Mouse (Mus musculus): ENCODE results near the gene Dpep3.
"Not testable (repeated sequence)": the region's sequence is repeated elsewhere in the genome, so short reads cannot be mapped to it uniquely, and the experiment has no call there.

The Dpep3 gene

GRCm38 (mm10) chr8:105979325-105979724 is at the start of gene Dpep3:
Dpep3 (minus strand) TSS chr8:105979429.
- no peak for DNase-seq (ENCODE audit: extremely low read depth, insufficient read length, low spot score)

DNA sequence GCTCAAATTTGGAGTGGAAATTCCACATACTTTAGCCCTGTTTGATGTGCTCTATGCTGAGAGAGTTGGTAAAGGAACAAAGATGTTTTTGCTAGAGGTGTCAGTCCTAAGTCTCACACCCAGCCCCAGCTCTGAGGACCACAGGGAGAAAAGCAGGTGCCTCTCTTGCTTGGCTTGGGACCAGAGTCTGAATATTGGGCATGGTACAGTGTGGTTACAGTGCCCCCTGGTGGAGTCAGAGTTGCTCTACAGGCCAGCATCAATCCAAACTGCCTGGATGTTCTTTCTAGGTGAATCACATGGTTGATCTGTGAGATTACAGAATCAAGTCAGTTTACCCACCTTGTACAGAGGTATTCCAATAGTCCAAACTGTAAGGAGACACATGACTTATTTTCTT is 43.3 kb upstream of the Dpep3 start:
- no peak for DNase-seq (ENCODE audit: extremely low read depth, insufficient read length, low spot score)

DNA sequence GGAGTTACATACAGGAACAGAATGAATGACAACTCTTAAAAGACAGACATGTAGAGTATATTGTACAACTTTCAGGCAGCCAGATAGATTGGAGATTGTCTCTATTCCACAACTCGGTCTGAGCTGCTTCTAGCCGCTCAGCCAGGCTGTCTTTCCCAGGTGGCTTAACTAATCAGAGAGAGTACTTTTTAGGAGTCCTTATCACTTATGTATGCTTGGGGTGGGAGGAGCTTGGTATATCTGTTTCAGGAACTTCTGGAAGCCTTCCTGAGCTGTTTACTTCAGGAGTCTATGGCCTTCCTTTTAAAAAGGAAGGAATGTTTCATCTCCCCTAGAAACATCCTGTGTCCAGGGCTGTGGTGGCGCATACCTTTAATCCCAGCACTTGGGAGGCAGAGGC is 38.8 kb upstream of the Dpep3 start:
- no peak for DNase-seq (ENCODE audit: extremely low read depth, insufficient read length, low spot score)

DNA sequence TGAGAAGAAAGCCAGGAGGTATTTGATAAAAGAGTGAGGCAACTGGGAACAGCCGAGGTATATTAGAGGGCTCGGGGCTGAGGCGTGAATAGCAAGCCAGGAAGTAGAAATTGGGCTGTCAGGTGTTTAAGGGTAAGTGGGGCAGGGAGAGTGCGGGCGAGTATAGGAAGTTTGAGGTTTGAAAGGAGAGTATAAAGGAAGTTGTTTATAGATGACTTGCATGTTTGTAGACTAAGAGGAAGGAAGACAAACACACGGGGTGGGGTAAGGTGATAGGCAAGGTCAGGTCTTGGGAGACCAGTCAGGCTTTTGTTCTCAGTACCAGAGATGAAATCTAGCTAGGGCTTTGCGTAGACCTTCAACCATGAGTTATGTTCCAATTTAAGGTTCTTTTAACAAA is 37.9 kb upstream of the Dpep3 start:
- DNase-seq (ENCODE audit: extremely low read depth, insufficient read length, low spot score) = no peak

GRCm38 (mm10) chr8:106016284-106016683 is 37.1 kb upstream of the Dpep3 start:
- DNase-seq (ENCODE audit: extremely low read depth, insufficient read length, low spot score) = no peak

DNA sequence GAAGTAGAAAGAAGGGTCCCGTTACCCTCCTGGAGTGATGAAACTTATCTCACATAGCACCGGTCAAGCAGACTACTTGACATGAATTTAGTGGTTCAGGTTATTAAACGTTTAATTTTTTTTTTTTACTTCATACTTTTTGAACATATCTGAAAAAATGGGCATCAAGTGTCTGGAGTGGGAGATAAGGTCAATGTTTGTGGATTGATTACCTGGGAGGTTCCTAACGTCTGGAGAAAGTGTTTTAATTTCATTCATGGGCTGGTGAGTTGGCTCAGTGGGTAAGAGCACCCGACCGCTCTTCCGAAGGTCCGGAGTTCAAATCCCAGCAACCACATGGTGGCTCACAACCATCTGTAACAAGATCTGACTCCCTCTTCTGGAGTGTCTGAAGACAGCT is 33.0 kb upstream of the Dpep3 start:
- not testable (repeated sequence) for DNase-seq (ENCODE audit: extremely low read depth, insufficient read length, low spot score)

- no peak for DNase-seq (ENCODE audit: extremely low read depth, insufficient read length, low spot score)
These were observed 32.4 kb upstream of the Dpep3 start, which contains the start of gene Ddx28 for GRCm38 (mm10) chr8:106011643-106011986. Ddx28 (minus strand) TSS chr8:106011882.

DNA sequence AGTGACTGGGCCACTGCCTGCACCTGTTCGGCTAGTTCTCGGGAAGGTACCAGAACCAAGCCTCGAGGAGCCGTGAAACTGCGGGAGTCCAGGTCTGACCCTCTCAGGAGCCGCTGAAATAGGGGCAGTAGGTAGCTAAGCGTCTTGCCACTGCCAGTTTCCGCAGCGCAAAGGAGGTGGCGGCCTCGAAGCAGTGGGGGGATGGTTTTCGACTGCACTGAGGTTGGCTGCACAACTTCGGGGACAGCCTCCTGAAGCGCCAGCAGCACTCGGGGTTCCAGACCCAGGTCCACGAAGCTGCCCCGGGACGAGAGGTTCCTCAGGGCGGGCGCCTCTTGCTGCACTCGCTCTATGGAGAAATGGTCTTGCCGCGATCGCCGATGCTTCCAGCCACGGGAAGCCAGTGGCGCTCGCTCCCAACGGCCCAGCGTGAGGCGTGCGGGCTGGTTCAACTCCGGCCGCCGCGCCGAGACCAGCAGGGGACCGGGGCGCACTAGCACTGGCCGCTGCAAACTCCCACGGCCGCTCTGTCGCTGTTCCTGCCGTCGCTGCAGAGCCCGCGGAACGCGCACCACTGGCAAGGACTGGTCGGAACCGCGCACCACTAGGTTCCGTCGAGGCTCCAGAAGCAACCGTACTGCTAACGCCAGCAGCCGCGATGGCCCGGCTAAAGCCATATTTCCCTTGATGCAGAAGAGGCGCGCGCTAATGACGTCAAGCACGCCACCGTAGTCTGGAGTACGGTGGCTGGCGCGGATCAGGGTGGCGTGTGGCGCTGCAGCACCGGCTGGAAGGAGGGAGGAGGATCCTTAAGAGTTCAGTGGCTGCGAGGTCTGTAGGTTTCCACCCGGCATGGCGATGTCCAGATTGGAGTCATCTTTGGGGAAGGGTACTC is 31.8 kb upstream of the Dpep3 start:
- peak; percentile 91 for DNase-seq (ENCODE audit: extremely low read depth, insufficient read length, low spot score)

DNA sequence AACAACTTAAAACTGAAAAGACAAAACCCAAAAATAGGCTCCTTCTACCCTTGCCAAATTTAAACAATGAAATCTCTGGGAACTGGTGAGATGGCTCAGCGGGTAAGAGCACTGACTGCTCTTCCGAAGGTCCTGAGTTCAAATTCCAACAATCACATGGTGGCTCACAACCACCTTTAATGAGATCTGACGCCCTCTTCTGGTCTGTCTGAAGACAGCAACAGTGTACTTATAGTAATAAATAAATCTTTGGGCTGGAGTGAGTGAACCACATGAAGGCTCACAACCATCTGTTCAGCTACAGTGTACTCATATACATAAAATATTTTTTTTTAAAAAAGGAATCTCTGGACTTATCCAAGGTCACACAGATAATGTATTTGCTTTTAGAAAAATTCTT is 28.7 kb upstream of the Dpep3 start:
- DNase-seq (ENCODE audit: extremely low read depth, insufficient read length, low spot score) = not testable (repeated sequence)

DNA sequence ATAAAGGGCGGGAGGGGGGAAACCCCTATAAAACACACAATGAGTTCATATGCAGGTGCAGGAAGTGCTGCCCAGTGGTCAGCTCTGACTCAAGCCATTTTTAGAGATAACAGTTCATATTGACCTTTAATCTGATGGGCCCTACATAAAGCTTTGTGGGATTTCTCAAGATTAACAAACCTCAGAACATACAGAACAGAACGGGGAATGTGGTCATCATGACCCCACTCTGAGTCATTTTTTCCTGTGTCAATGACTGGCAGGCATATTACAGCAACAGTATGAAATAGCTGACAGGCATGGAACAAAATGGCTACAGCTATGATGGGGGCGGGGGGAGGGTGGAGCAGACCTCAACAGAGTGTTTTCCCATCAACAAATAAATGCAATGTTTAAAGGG is 27.9 kb upstream of the Dpep3 start:
- DNase-seq (ENCODE audit: extremely low read depth, insufficient read length, low spot score) = peak; percentile 24

GRCm38 (mm10) chr8:106006413-106006812 is 27.2 kb upstream of the Dpep3 start:
- DNase-seq (ENCODE audit: extremely low read depth, insufficient read length, low spot score) = no peak

DNA sequence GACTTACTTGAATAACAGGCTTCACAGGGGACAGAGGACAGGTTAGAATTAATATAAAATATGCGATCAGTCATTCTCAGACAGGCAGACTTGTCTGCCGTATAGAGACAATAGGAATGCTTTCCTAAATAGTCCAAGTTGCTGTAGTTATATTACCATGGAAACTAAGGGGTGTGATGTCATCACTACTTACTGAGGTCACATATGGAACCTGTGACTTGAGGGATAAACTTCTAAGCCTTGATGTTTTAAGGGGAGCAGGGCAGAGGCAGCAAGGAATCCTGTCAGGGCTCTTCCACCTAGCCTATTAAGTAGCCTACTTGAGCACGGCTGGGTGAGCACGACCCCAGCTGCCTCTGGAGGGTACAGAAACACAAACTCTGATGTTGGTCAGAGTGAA is 26.6 kb upstream of the Dpep3 start, which contains the start of gene Dpep2nb:
Gene Dpep2nb (minus strand): TSS at position 101 of the 400 bp plus-strand sequence.
- no peak for DNase-seq (ENCODE audit: extremely low read depth, insufficient read length, low spot score)

DNA sequence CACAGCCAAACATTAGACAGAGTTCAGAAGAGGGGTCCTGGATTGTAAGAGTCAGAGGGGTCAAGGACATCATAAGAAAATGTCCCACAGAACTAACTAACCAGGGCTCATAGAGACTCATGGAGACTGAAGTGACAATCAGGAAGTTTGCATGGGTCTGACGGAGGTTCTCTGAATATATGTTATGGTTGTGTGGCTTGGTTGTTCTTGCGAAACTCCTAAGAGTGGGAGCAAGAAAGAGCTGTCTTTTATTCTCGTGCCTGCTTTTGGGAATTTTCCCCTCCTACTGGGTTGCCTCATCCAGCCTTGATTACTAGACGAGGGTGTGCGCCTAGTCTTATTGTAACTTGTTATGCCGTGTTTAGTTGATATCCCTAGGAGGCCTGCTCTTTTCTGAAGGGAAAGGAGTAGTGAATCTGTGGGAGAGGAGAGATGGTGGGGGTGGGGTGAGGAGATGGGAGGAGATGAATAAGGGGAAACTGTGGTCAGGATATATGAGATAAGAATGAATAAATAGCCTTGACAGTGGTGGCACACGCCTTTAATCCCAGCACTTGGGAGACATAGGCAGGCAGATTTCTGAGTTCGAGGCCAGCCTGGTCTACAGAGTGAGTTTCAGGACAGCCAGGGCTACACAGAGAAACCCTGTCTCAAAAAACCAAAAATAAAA is 25.4 kb upstream of the Dpep3 start:
- DNase-seq (ENCODE audit: extremely low read depth, insufficient read length, low spot score) = no peak

DNA sequence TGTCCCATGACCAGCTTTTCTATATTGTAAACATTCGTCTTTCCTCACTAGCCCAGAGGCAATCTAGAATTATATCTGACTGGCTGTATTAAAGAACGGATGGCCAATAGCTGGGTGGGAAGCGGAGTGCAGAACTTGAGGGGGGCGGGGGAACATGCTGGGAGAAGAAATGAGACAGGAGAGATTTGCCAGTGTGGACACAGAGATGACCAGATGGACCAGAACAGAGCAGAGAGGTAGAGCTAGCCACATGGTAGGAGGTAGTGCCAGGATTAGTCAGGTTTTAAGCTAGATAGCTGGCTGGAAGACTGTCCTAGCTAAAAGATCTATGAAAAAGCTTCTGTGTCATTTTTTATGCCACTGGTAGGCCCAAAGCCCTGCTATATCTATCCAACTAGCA is 22.7 kb upstream of the Dpep3 start:
- DNase-seq (ENCODE audit: extremely low read depth, insufficient read length, low spot score) = no peak

GRCm38 (mm10) chr8:105998971-105999370 is 19.7 kb upstream of the Dpep3 start:
- DNase-seq (ENCODE audit: extremely low read depth, insufficient read length, low spot score) = no peak

GRCm38 (mm10) chr8:105996359-105996758 is 17.1 kb upstream of the Dpep3 start:
- no peak for DNase-seq (ENCODE audit: extremely low read depth, insufficient read length, low spot score)

DNA sequence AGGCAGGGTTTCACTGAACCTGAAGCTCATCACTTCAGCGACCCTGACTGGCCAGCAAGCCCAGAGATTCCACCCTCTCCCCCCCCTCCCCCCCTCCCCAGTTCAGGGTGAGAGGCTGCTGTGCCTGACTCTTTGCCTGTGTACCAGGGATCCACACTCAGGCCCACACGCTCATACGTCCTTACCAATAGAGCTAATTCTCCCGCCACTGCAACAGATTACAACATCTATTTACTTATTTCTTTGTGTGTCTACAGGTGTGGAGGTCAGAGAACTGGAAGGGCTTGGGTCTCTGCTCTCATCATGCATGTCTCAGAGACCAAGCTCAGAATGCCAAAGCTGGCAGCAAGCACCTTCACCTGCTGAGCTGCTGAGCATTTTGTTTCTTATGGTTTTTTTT is 14.0 kb upstream of the Dpep3 start:
- DNase-seq (ENCODE audit: extremely low read depth, insufficient read length, low spot score) = no peak

DNA sequence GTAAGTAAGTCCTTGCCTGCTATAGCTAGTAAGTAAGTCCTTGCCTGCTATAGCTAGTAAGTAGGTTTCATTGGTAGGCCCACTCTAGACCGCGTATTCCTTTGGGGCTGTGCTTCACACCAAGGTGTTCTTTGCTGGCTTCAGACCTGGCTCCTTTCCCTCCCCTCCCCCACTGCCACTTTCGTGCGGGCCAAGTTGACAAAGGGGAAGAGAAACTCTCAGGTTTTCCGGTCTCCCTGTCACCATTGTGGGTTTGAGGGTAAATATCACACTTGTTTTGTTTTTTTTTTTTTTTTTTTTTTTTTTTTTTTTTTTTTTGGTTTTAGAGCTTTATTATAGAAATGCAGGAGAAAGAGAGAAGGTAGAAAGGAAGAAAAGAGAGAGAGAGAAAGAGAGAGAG is 13.3 kb upstream of the Dpep3 start:
- DNase-seq (ENCODE audit: extremely low read depth, insufficient read length, low spot score) = no peak

- DNase-seq (ENCODE audit: extremely low read depth, insufficient read length, low spot score) = peak; percentile 26
These were observed 12.3 kb upstream of the Dpep3 start for GRCm38 (mm10) chr8:105991546-105991945.

DNA sequence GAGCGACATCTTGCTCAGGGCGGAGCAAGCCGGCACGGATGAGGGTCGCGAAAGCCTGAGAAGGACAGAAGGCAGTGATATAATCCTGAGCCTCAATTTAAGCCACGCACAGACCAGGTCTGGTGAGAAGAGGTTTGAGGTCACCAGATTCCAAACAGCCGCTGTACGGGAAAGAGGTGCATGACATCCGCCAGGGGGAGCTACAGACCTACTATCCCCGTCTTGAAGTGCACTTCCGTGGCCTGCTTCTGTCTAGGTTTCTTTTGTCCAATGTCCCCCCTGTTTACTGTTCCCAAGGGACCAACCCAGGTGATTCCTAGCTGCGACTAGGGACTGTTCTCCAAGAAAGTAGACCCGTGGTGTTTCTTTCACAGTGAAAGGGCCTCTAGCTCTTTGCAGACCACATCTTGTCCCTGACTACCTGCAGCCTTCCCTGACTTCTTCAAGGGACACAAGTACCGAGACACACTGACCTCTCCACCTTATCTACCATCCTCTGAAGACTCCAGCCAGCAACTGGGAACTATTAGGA is 11.7 kb upstream of the Dpep3 start, which contains the start of gene Dus2:
Gene Dus2 (plus strand): TSS at position 482 of the 532 bp plus-strand sequence.
- peak; percentile 61 for DNase-seq (ENCODE audit: extremely low read depth, insufficient read length, low spot score)

DNA sequence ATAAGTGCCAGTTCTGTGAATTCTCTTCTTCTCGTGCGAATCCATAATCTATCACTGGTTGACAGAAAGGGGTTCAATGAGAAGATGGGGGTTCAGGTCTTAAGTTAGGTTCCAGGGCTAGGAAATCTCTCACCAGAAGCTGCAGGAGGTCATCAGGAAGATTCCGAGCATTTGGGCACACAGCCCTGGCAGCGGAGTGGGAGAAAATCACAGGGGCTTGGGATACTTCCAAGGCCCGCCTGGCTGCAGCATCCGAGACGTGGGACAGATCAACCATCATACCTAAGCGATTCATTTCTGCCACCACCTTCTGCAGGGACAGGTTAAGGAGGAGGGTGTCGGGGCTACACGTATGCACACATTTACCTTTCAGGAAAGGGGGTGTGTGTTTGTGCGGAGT is 9.3 kb upstream of the Dpep3 start:
- DNase-seq (ENCODE audit: extremely low read depth, insufficient read length, low spot score) = no peak

DNA sequence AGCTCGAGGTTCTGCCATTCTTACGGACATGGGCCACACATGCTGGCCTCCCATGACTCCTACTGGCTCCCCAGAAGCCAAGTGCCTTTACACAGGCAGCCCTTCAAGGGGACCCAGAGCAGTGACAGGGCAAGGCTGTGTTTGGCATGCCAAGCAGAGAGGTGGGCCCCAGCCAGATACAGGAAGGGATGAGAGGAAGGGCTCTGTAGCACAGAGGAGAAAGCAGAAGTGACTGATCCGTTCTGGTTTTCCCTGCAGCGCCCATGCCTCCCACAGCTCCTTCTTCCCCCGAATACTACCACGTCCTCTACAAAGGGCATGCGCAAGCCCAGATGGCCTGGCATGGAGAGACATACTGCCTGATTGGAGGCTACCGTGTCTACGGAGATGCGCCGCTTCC is 4.2 kb upstream of the Dpep3 start:
- not testable (repeated sequence) for DNase-seq (ENCODE audit: extremely low read depth, insufficient read length, low spot score)
